Mouse (Mus musculus) erythroblast, adult 5-6 weeks (primary cell): ENCODE measurements around the gene 4932429P05Rik. TPM values are rescaled to one million over a fixed set of nuclear protein-coding genes. Genes with fewer than 3 reads are reported as not detected.

ENCODE experiments used
- ATAC-seq: replicated peaks from 2 replicates; pipeline ENCODE4 v1.8.0; 2016; ENCODE audit warnings: moderate number of reproducible peaks, mild to moderate bottlenecking, moderate TSS enrichment, inconsistent platforms; ENCODE audit not compliant: poor library complexity, low FRiP score, severe bottlenecking
- total RNA-seq, 2 experiments: library from RNA; stranded (forward) in 1 of 2; stranded (reverse) in 1 of 2; fragments of 150-400 nt in 1 of 2; fragments of 200-764, 138-1000 nt in 1 of 2; gene quantifications; 2 replicates each; pipeline versions ENCODE4 v1.2.3 to v1.2.4; 2015 to 2017; ENCODE audit warnings: low replicate concordance in 2 of 2

4932429P05Rik gene
- not detected in 2 replicates for total RNA-seq (2015; ENCODE audit: low replicate concordance)
- 0.14 TPM in 1 of 2 replicates, not detected in the other for total RNA-seq (2017; ENCODE audit: low replicate concordance)

DNA sequence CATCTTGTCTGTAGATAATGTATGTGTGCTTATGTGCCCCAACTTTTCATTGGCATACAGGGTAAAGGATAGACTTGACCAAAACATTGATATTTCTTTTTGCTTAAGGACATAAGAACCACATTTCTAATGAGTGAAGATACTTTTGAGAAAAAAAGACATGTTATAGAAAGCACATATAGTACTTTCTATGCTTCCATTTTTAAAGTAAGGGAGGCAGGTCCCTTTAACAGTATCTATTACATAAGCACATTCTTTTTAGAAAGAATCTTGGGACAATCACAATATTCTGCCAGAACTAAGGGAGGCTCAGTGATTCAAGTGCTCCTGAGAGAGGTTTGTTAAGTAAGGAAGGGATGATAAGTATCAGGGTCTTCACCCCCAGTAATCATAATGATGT, at the start of gene 4932429P05Rik:
TSS of gene 4932429P05Rik (plus strand) at position 301 of the 400 bp plus-strand sequence.
- ATAC-seq, result no peak

Other genes with a start within 250 kb of the 4932429P05Rik start
- not detected in 2 replicates for gene 4930415L06Rik, start 180.6 kb downstream of the 4932429P05Rik start, total RNA-seq (2015; ENCODE audit: low replicate concordance)
- gene 4930415L06Rik, start 180.6 kb downstream of the 4932429P05Rik start, total RNA-seq (2017; ENCODE audit: low replicate concordance), result not detected in 2 replicates